Comparison of ENCODE assay signal across 10 mouse cellular contexts in genomic region chrX:159302349-159303311, GRCm38 (mm10).
DNase-seq lines count a peak whose midpoint lies in the region; ATAC-seq and TF ChIP-seq lines count a peak whose summit lies in the region.
"Had no signal": no experiment of that assay in that cellular context is flagged by ENCODE, and none has a peak within 500 bp of the region (broad histone marks: within the 10 kb centered on the region; RNA-seq: fewer than 3 reads in every experiment).

No protein-coding gene starts in this region.

- no peak for TF ChIP-seq CTCF in kidney, postnatal 0 days (IDR thresholded peaks at IDR 0.05; ENCODE audit: low read depth)

- H3K27ac ChIP-seq in liver, embryonic 11.5 days (ENCODE audit: low read depth, low read length) = no peak overlapping the region
- no peak overlapping the region for H3K27ac ChIP-seq in kidney, postnatal 0 days
- H3K27ac ChIP-seq in hindbrain, embryonic 14.5 days = no peak overlapping the region
- H3K27ac ChIP-seq: lung, embryonic 15.5 days had no signal

- H3K4me2 ChIP-seq in liver, embryonic 11.5 days = peak overlapping the region; percentile 43
- no peak overlapping the region for H3K4me2 ChIP-seq in kidney, postnatal 0 days (ENCODE audit: low read length)
- H3K4me2 ChIP-seq in hindbrain, embryonic 14.5 days (replicated peaks) = no peak overlapping the region
- H3K4me2 ChIP-seq: lung, embryonic 15.5 days had no signal

- H3K27me3 ChIP-seq in liver, embryonic 11.5 days (replicated peaks; ENCODE audit: control insufficient read depth, insufficient read depth, low read length) = no peaks in the 10 kb centered on the region
- H3K27me3 ChIP-seq in kidney, postnatal 0 days (ENCODE audit: insufficient read depth, low read length) = no peaks in the 10 kb centered on the region
- no peaks in the 10 kb centered on the region for H3K27me3 ChIP-seq in hindbrain, embryonic 14.5 days (ENCODE audit: control insufficient read depth, insufficient read depth, low read length)
- H3K27me3 ChIP-seq: lung, embryonic 15.5 days had no signal

- DNase-seq in liver, embryonic 11.5 days (ENCODE audit: low spot score) = peak; percentile 29
- DNase-seq in liver = no peak
- DNase-seq in c-Kit-positive CD71-positive TER-119-positive erythroid progenitor cells, embryonic 14.5 days (ENCODE audit: low spot score) = peak; percentile 22
- DNase-seq in kidney, postnatal 0 days (ENCODE audit: low spot score) = peak; percentile 36
- DNase-seq in hindbrain, embryonic 14.5 days (ENCODE audit: low spot score) = no peak
- no peak for DNase-seq in frontal cortex, postnatal 14 days (ENCODE audit: low spot score in 2 of 2)
- no peak for DNase-seq in right cerebral cortex, postnatal 36 days (ENCODE audit: low spot score in 2 of 2)
- DNase-seq: thymus, adult 2 months had no signal

- 62% methylated on average over 11 of the region's 11 CpGs for WGBS in liver, embryonic 11.5 days
- WGBS in kidney, postnatal 0 days = 70% methylated on average over 11 of the region's 11 CpGs
- 85% methylated on average over 11 of the region's 11 CpGs for WGBS in hindbrain, embryonic 14.5 days

- H3K4me3 ChIP-seq in liver, embryonic 11.5 days (ENCODE audit: low read depth, low read length) = 0 out of 2 replicates have a peak overlapping the region, but pooled peaks have one; percentile 10
- no peak overlapping the region for H3K4me3 ChIP-seq in kidney, postnatal 0 days (replicated peaks; ENCODE audit: low read depth, low read length)
- no peak overlapping the region for H3K4me3 ChIP-seq in hindbrain, embryonic 14.5 days (replicated peaks; ENCODE audit: low read length)
- H3K4me3 ChIP-seq: lung, embryonic 15.5 days had no signal

- H3K4me1 ChIP-seq in liver, embryonic 11.5 days (replicated peaks; ENCODE audit: control insufficient read depth, insufficient read depth, low read length) = no peaks in the 10 kb centered on the region
- no peaks in the 10 kb centered on the region for H3K4me1 ChIP-seq in kidney, postnatal 0 days (replicated peaks; ENCODE audit: insufficient read depth, low read length)
- H3K4me1 ChIP-seq in hindbrain, embryonic 14.5 days (replicated peaks; ENCODE audit: control insufficient read depth, insufficient read depth, low read length) = no peaks in the 10 kb centered on the region
- H3K4me1 ChIP-seq: lung, embryonic 15.5 days had no signal

- no peak overlapping the region for H3K9ac ChIP-seq in liver, embryonic 11.5 days (ENCODE audit: low read depth, low read length)
- no peak overlapping the region for H3K9ac ChIP-seq in kidney, postnatal 0 days (ENCODE audit: low read depth, low read length)
- H3K9ac ChIP-seq in hindbrain, embryonic 14.5 days = no peak overlapping the region
- H3K9ac ChIP-seq: lung, embryonic 15.5 days had no signal

- ATAC-seq in liver, embryonic 11.5 days (replicated peaks; ENCODE audit: low FRiP score) = no peak
- no peak for ATAC-seq in kidney, postnatal 0 days (replicated peaks; ENCODE audit: low FRiP score, low read depth)
- ATAC-seq in megakaryocyte-erythroid progenitor cell, adult 5-6 weeks (replicated peaks; ENCODE audit: low FRiP score, low TSS enrichment, poor library complexity, severe bottlenecking) = peak; percentile 86
- ATAC-seq in hindbrain, embryonic 14.5 days (ENCODE audit: low FRiP score) = no peak

- no peaks in the 10 kb centered on the region for H3K36me3 ChIP-seq in liver, embryonic 11.5 days (ENCODE audit: control insufficient read depth, insufficient read depth, low read length)
- H3K36me3 ChIP-seq in kidney, postnatal 0 days (ENCODE audit: insufficient read depth, low read length) = no peaks in the 10 kb centered on the region
- no peaks in the 10 kb centered on the region for H3K36me3 ChIP-seq in hindbrain, embryonic 14.5 days (replicated peaks; ENCODE audit: control insufficient read depth, insufficient read depth)
- H3K36me3 ChIP-seq: lung, embryonic 15.5 days had no signal

- H3K9me3 ChIP-seq in liver, embryonic 11.5 days (ENCODE audit: control insufficient read depth, low read length) = no peaks in the 10 kb centered on the region
- H3K9me3 ChIP-seq in kidney, postnatal 0 days (replicated peaks; ENCODE audit: low read length) = no peaks in the 10 kb centered on the region
- no peaks in the 10 kb centered on the region for H3K9me3 ChIP-seq in hindbrain, embryonic 14.5 days (ENCODE audit: control insufficient read depth, low read length)
- H3K9me3 ChIP-seq: lung, embryonic 15.5 days had no signal

Comparison
In these comparisons a context has a peak if more than half of its experiments do, and no peak if none do; other contexts are left out.
1. DNase-seq: peak in liver, embryonic 11.5 days (single experiment), c-Kit-positive CD71-positive TER-119-positive erythroid progenitor cells, embryonic 14.5 days (single experiment) and kidney, postnatal 0 days (single experiment); none in liver (single experiment), hindbrain, embryonic 14.5 days (single experiment), frontal cortex, postnatal 14 days (0 of 2) and right cerebral cortex, postnatal 36 days (0 of 2).